Mouse (Mus musculus) common myeloid progenitor, adult 5-6 weeks (primary cell): Measurements from ENCODE around the gene Folr2. TPM values are rescaled to one million over a fixed set of nuclear protein-coding genes. Genes with fewer than 3 reads are reported as not detected.
A peak's percentile ranks its signal among the peaks of the same experiment; 100 is the strongest.

Experiments
- ATAC-seq: replicated peaks from 2 replicates; pipeline ENCODE4 v1.8.0; 2016; ENCODE audit warnings: low read depth, mild to moderate bottlenecking, moderate TSS enrichment, inconsistent platforms; ENCODE audit not compliant: poor library complexity, severe bottlenecking
- total RNA-seq: library from RNA; stranded (forward); fragments of 200-1000, 187-1606 nt; gene quantifications from 2 replicates; pipeline ENCODE4 v1.2.3, GENCODE M21; 2017

Folr2 gene
- total RNA-seq, 1 experiment from 2014 or later: not detected

DNA sequence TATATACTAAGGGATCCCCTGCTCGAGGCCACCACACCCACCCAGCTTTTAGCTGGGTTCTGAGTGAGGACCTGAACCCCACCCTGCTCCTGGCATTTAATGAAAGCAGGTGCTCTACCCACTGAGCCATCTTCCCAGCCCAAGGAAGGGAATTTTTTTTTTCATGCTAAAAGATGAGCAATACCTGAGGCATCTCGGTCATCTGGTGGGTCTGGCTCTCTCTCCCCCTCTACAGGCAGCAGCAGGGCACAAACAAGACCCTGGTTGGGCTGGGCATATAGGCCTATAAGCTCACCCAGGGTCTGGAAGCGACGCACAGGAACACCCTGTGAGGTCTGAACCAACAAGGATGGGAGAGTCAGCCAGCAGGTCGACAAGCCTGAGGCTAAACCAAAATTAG lies 23.6 kb downstream of the Folr2 start:
- no peak for ATAC-seq

GRCm38 (mm10) chr7:101832372-101832771 lies 24.6 kb downstream of the Folr2 start:
- no peak for ATAC-seq

GRCm38 (mm10) chr7:101831437-101831836 lies 25.6 kb downstream of the Folr2 start:
- ATAC-seq: no peak

GRCm38 (mm10) chr7:101830373-101830772 lies 26.6 kb downstream of the Folr2 start:
- ATAC-seq: no peak

GRCm38 (mm10) chr7:101823758-101824630 lies 33.0 kb downstream of the Folr2 start:
- ATAC-seq: no peak

GRCm38 (mm10) chr7:101822836-101823757 lies 33.9 kb downstream of the Folr2 start:
- no peak for ATAC-seq

DNA sequence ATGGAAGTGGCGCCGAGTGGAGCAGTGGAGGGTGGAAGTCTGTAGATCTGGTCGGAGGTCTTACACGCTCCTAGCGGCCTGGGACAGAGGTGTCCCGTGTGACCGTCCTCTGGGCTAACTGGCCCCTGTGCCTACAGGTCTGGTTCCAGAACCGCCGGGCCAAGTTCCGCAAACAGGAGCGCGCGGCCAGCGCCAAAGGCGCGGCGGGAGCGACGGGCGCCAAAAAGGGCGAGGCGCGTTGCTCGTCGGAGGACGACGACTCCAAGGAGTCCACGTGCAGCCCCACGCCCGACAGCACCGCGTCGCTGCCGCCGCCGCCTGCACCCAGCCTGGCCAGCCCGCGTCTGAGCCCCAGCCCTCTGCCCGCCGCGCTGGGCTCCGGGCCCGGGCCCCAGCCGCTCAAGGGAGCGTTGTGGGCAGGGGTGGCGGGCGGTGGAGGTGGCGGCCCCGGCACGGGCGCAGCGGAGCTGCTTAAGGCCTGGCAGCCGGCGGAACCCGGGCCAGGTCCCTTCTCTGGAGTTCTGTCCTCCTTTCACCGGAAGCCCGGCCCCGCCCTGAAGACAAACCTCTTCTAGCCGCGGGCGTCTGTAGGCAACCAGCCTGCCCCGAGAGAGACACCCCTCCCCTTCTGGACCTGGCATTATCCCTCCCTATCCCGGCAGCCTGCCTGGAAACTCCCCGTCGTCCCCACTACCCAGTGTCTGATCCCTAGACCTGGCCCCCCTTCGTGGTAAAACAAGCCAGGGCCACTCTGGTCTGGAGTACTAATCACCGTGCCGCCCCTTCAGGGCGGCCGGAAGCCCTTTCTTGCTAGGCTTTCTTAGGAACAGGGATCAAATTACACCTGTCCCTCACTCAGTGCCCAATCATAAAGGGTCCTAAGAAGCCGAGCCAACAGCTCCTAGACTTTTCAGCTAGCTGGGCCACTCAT lies 35.2 kb downstream of the Folr2 start:
- ATAC-seq: peak; percentile 29

GRCm38 (mm10) chr7:101820295-101821030 lies 36.5 kb downstream of the Folr2 start:
- 0 out of 2 replicates have a peak, but pooled peaks have one; percentile 13 for ATAC-seq

- no peak for ATAC-seq
Measured at GRCm38 (mm10) chr7:101817861-101818401, 39.1 kb downstream of the Folr2 start, which contains the start of gene Phox2a. Gene Phox2a, plus strand, starts transcription at chr7:101818313.

Other genes with a start within 250 kb of the Folr2 start
- gene Clpb, start 193.6 kb downstream of the Folr2 start, total RNA-seq: 29.2 TPM in 2 replicates
- not detected in 2 replicates for gene Phox2a, start 38.9 kb downstream of the Folr2 start, total RNA-seq
- 1.0 and 1.8 TPM in 2 replicates for gene Inppl1, start 19.0 kb downstream of the Folr2 start, total RNA-seq
- 62.0 and 107 TPM in 2 replicates for gene Anapc15, start 6.5 kb upstream of the Folr2 start, total RNA-seq
- not detected in 2 replicates for gene Folr1, start 13.6 kb upstream of the Folr2 start, total RNA-seq
- 66.9 and 67.0 TPM in 2 replicates for gene Lamtor1, start 48.7 kb upstream of the Folr2 start, total RNA-seq
- 0.19 and 0.91 TPM in 2 replicates for gene Tomt, start 49.2 kb upstream of the Folr2 start, total RNA-seq
- 1.7 and 3.9 TPM in 2 replicates for gene Lrrc51, start 76.7 kb upstream of the Folr2 start, total RNA-seq
- gene Numa1, start 76.9 kb upstream of the Folr2 start, total RNA-seq: 251 and 297 TPM in 2 replicates
- gene Il18bp, start 161.5 kb upstream of the Folr2 start, total RNA-seq: 1.9 and 3.5 TPM in 2 replicates
- gene Rnf121, start 208.3 kb upstream of the Folr2 start, total RNA-seq: 6.6 and 13.2 TPM in 2 replicates
- gene Xndc1, start 208.3 kb upstream of the Folr2 start, total RNA-seq: 27.5 and 43.1 TPM in 2 replicates
- gene Xntrpc, start 208.5 kb upstream of the Folr2 start, total RNA-seq: 0.68 and 0.69 TPM in 2 replicates
- 0.69 and 1.3 TPM in 2 replicates for gene Trpc2, start 225.9 kb upstream of the Folr2 start, total RNA-seq
- gene Art1, start 244.5 kb upstream of the Folr2 start, total RNA-seq: 0.15 TPM in 1 of 2 replicates, not detected in the other